Mouse (Mus musculus) liver, postnatal 0 days (tissue): Measurements from ENCODE around the gene Hjurp.

Experiments
- CTCF ChIP-seq: sonication (generic); IDR thresholded peaks from 2 replicates; pipeline ENCODE4 v1.5.1; 2016; ENCODE audit warnings: antibody characterized with exemption, low read depth
- EP300 ChIP-seq: IDR thresholded peaks from 2 replicates; pipeline ENCODE4 v1.6.1; 2016; ENCODE audit warnings: antibody characterized with exemption, low read depth, mild to moderate bottlenecking

DNA sequence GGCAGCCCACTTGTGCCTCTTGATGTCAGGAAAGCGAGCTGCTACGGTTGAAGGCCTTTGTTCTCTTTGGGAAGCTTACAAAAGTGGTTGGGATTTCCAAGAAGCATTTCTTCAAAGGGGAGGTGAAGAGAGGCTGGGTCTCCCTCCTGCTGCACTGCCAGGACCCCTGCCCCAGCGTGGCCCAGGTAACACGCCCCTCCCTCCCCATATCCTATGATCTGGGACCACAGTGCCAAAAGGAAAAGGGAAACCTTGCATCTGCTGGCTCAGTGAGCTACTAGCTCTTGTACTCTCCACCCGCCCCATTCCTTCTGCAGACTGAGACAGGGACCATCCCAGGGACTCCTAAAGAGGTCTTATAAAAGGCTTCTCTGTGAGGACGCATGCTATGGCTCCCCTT lies 19.8 kb downstream of the Hjurp start:
- TF ChIP-seq CTCF, result no peak
- no peak for TF ChIP-seq EP300
